Mouse (Mus musculus): ENCODE measurements around the gene 1700024P04Rik. TPM values are rescaled to one million over a fixed set of nuclear protein-coding genes. Genes with fewer than 3 reads are reported as not detected.

The 1700024P04Rik gene
- polyA plus RNA-seq (2015; fragmentation: Nextera tagmentation; extraction: Ambion mirVana) = not detected in 2 replicates

DNA sequence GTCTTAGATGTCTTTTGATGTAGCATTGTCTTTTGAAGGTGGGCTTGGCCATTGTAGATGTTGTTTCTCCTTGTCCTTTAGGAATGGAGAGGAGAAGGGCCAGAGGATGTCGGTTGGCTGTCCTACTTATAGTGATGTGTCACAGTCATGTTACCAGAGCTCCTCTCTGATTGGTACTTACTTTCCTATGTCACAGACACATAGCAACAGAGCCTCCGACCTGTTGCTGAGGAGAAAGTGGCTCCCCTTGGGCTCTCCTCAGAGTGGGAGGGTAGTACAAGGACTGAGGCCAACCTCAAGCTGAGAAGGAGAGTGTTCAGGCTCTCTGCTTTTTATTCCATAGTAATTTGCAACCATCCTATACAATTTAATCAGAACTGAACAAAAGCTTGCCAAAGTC lies at the start of gene 1700024P04Rik:
Gene 1700024P04Rik, minus strand, starts transcription at position 101 of the 400 bp plus-strand sequence.
- no peaks in the 10 kb centered on the region for H3K4me1 ChIP-seq
- ATAC-seq (ENCODE audit: low FRiP score) = no peak
- H3K27ac ChIP-seq (replicated peaks) = no peak within 1 kb of the TSS
- H3K4me2 ChIP-seq = no peak within 1 kb of the TSS
- 85% methylated on average over 2 of the region's 2 CpGs for WGBS
- H3K4me3 ChIP-seq (replicated peaks) = no peak within 1 kb of the TSS
- no peaks in the 10 kb centered on the region for H3K27me3 ChIP-seq (replicated peaks)
- H3K36me3 ChIP-seq = no peaks in the 10 kb centered on the region
- no peaks in the 10 kb centered on the region for H3K9me3 ChIP-seq (replicated peaks)
- H3K9ac ChIP-seq (replicated peaks) = no peak within 1 kb of the TSS

DNA sequence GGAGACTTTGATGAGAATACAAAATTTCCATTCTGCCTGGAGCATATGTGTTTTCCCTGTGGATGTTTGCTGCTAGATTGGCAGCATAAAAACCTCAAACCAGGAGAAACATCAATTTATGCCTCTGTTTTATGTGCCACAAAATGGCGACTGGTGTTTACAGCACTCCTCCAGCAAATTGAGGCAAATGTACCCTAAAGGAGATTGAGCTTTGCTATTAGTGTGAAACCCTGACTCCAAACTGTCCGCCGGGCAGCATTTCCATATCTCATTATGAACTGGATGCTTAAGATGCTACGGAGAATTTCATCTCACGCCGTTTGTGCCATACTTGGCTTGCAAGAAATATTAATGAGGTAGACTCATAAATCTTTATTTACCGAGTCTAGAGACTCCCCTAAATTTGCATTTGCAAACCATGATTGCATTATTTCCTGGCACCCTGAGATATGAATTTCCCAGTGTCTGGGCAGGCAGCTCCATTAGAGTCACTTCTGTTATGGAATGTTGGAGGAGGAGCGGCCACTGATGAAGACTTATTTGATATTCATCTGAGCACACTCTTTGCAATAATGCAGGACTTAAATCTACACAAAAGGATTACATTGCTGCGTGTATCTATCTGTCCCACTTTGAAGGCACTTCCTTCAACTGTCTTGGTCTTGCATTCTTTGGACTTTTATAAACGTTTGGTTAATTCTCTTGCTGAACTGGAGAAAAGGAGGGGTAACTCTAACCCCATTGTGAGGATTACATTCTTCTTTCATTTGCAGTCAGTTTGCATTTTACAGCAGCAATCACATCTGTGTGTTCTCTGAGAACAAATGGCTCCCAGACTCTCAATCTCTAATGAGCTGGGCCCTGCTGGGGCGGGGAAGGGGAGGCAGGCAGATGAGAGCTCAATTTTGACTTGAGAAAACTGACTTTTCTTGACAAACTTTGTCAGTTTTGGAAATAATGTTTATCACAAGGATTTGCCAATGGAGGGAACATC lies 47.2 kb upstream of the 1700024P04Rik start:
- no peaks in the 10 kb centered on the region for H3K27me3 ChIP-seq (replicated peaks)
- peak overlapping the region; percentile 34 for H3K4me2 ChIP-seq
- H3K27ac ChIP-seq (replicated peaks) = peak overlapping the region; percentile 78
- no peaks in the 10 kb centered on the region for H3K36me3 ChIP-seq
- H3K4me1 ChIP-seq = peaks cover 47% of the 10 kb centered on the region
- 16% methylated on average over 11 of the region's 11 CpGs for WGBS
- H3K9me3 ChIP-seq (replicated peaks) = no peaks in the 10 kb centered on the region
- H3K4me3 ChIP-seq (replicated peaks) = no peak overlapping the region
- ATAC-seq (ENCODE audit: low FRiP score) = peak; percentile 77
- no peak overlapping the region for H3K9ac ChIP-seq (replicated peaks)

DNA sequence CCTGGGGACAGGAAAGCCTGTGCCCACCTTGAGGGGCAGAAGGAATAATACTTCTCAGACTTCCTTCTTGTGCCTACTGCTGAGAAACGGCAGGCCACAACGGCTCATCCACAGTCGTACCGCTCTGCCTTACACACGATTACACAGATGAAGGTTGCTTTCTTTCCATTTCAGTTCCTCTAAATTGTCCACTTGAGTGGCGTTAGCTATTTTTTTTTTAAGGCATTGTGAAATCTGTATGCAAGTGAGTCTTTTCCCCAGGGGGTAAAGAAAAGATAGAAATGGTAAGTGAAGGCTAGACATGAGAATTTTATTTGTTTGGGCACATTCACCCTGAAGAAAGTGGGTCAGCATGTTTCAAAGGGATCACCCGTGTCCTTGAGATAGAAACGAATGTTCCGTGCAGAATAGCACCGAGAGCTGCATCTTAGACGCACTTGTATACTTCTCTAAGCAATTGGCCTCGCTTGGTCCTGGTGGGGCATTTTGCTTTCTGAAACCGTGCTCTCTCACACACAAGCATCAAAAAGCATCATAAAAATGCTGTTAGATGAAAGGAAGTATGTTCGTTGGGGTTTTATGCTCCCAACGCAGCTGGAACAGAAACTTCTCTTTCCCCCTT lies 46.3 kb upstream of the 1700024P04Rik start:
- H3K27me3 ChIP-seq (replicated peaks) = no peaks in the 10 kb centered on the region
- ATAC-seq (ENCODE audit: low FRiP score) = peak; percentile 67
- H3K4me3 ChIP-seq (replicated peaks) = no peak overlapping the region
- H3K4me2 ChIP-seq = peak overlapping the region; percentile 34
- H3K27ac ChIP-seq (replicated peaks) = peak overlapping the region; percentile 78
- H3K4me1 ChIP-seq = peaks cover 44% of the 10 kb centered on the region
- 12% methylated on average over 15 of the region's 15 CpGs for WGBS
- no peaks in the 10 kb centered on the region for H3K36me3 ChIP-seq
- no peak overlapping the region for H3K9ac ChIP-seq (replicated peaks)
- no peaks in the 10 kb centered on the region for H3K9me3 ChIP-seq (replicated peaks)

DNA sequence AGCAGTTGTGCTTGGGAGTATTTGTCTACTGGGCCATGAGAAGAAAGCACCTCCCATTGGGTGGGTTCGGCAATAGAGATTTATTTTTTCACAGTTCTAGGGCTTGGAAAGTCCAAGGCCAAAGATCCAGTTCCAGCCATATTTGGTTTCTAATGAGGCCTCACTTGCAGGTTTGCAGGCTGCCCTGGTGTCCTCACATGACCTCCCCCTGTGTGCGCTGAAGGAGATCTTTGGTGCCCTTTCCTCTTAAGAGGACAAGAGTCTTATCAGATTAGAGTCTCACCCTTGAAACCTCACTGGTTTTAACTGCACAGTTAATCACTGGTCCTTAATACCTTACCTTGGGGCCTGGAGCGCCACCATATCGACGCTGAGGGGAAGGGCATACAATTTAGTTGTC lies 40.9 kb upstream of the 1700024P04Rik start:
- Histone ChIP-seq H3K4me1 (peaks cover 28% of the 10 kb centered on the region), H3K36me3 (no peaks in the 10 kb centered on the region), H3K27me3 (replicated peaks) (no peaks in the 10 kb centered on the region), H3K4me3 (replicated peaks) (no peak overlapping the region), H3K27ac (replicated peaks) (no peak overlapping the region), H3K9ac (replicated peaks) (no peak overlapping the region), H3K9me3 (replicated peaks) (no peaks in the 10 kb centered on the region), H3K4me2 (no peak overlapping the region)
- 81% methylated on average over 5 of the region's 5 CpGs for WGBS
- no peak for ATAC-seq (ENCODE audit: low FRiP score)

DNA sequence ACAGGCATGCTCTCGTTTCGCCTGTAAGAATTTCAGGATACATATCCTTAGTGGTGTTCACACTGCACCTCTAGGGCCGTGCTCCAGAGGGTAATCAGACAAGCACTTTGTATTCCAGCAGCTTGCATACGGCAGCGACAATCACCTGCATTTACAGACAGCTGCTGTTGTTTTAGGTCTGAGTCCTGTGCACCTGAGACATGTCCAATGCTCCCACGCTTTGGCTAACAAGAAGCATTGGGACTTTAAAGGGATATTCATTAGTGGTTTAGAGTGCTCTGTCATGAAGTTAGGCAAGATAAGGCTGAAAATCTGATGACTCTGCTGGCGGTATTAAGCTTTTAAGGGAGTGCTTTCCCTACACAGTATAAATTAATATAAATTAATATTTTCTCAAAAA lies 37.7 kb upstream of the 1700024P04Rik start:
- H3K9me3 ChIP-seq (replicated peaks) = no peaks in the 10 kb centered on the region
- no peak for ATAC-seq (ENCODE audit: low FRiP score)
- H3K4me3 ChIP-seq (replicated peaks) = no peak overlapping the region
- H3K27me3 ChIP-seq (replicated peaks) = no peaks in the 10 kb centered on the region
- no peak overlapping the region for H3K4me2 ChIP-seq
- H3K4me1 ChIP-seq = peaks cover 22% of the 10 kb centered on the region
- H3K27ac ChIP-seq (replicated peaks) = peak overlapping the region; percentile 46; the same call in 1 of the 2 replicates
- no peak overlapping the region for H3K9ac ChIP-seq (replicated peaks)
- 38% methylated on average over 7 of the region's 7 CpGs for WGBS
- H3K36me3 ChIP-seq = no peaks in the 10 kb centered on the region

DNA sequence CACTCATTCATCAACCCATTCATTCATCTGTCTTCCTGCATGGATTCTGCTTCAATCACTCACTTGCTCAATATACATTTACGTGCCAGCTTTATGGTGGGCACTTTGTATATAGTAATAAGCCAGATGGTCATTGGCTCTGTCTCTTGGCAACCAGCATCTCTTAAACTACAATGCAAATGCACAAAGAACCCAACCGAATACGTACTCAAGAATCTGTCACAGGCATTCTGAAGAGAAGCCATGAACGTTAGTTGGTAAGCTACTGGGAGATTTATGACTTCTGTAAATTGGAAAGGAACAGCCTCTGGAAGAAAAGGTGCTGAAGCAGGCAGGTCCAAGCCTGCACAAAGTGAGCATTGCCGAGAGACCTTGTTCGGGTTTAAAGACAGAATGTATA lies 36.8 kb upstream of the 1700024P04Rik start:
- Histone ChIP-seq H3K4me2 (no peak overlapping the region), H3K27me3 (replicated peaks) (no peaks in the 10 kb centered on the region), H3K9me3 (replicated peaks) (no peaks in the 10 kb centered on the region), H3K36me3 (no peaks in the 10 kb centered on the region), H3K4me3 (replicated peaks) (no peak overlapping the region), H3K27ac (replicated peaks) (no peak overlapping the region), H3K9ac (replicated peaks) (no peak overlapping the region), H3K4me1 (peaks cover 22% of the 10 kb centered on the region)
- no peak for ATAC-seq (ENCODE audit: low FRiP score)
- WGBS = 16% methylated on average over 6 of the region's 6 CpGs

DNA sequence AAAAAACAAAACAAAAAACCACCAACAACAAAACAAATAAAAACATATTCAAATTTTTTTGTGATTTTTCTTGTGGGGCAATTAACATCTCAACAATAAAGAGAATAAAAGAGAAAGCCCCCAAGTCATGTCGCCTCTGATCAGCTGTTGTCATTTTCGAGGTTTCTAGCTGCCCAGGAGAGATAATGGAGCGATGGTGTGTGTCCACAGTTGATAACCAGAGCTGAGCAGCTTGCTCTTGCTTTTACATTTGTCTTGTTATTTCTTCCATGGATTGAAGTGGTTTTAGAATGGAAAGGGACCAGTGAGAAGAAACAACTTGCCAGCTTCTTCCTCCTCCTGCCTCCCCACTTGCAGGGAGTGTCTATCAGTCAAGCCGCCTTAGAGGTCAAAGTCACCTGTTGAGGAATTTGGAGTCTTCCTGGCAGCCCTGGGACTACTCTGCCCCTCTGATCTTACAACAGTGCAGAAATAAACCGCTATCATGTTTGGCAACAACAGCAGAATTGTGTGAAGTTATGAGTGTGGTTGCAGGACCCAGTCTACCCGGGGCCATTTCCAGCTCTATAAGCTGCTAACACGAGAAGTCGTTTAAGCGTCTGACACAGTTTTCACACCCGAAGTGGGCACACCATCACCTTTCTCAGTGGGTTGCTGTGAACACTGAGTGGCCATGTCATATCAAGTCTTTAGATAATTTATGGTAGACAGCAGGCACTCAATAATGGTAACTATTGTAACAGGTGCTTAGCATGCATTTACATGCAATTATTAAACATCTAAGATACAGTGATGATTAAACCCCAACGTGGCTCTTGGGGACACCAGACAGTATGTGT lies 35.7 kb upstream of the 1700024P04Rik start:
- ATAC-seq (ENCODE audit: low FRiP score) = no peak
- no peaks in the 10 kb centered on the region for H3K9me3 ChIP-seq (replicated peaks)
- WGBS = 82% methylated on average over 11 of the region's 11 CpGs

DNA sequence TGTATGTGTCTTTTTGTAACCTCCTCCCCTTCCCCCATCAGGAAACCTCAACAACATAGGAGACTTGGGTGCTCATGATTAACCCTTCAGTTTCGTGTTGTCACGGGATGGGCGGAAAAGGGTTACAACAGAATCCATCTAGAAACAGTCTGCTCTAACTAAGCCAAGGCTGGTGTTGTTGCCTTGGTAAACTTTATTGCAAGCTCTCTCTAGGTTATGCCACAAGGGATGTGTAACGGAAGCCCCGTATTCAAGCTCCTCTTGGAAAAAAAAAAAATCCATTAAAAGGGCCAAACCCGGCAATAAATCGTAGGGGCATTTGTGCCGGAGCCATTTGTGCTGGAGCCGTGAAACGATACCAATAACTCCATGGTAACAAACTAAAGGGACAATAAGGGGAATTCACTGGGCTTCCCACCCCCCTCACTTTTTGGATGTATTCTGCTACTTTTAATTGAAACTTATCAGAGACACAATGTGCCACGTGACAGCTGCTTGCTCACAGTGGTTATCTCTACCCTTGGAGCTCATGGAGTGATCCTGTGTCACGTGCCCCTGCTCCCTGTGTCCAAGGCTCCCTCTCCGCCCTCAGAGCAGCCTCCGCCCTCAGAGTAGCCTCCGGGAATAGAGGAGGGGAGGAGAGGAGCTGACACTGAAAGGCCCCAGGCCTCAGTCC lies 34.3 kb upstream of the 1700024P04Rik start:
- Histone ChIP-seq H3K36me3 (no peaks in the 10 kb centered on the region), H3K4me3 (replicated peaks) (no peak overlapping the region), H3K9ac (replicated peaks) (no peak overlapping the region), H3K4me1 (peaks cover 22% of the 10 kb centered on the region), H3K4me2 (peak overlapping the region; percentile 22), H3K27ac (replicated peaks) (peak overlapping the region; percentile 54), H3K27me3 (replicated peaks) (no peaks in the 10 kb centered on the region), H3K9me3 (replicated peaks) (no peaks in the 10 kb centered on the region)
- ATAC-seq (ENCODE audit: low FRiP score) = peak; percentile 84
- WGBS = 10% methylated on average over 15 of the region's 15 CpGs

More for the DNA sequence above, 35.7 kb upstream of the 1700024P04Rik start:
- Histone ChIP-seq H3K4me2 (no peak overlapping the region), H3K27ac (replicated peaks) (no peak overlapping the region), H3K36me3 (no peaks in the 10 kb centered on the region), H3K9ac (replicated peaks) (no peak overlapping the region), H3K4me3 (replicated peaks) (no peak overlapping the region), H3K4me1 (peaks cover 22% of the 10 kb centered on the region), H3K27me3 (replicated peaks) (no peaks in the 10 kb centered on the region)

DNA sequence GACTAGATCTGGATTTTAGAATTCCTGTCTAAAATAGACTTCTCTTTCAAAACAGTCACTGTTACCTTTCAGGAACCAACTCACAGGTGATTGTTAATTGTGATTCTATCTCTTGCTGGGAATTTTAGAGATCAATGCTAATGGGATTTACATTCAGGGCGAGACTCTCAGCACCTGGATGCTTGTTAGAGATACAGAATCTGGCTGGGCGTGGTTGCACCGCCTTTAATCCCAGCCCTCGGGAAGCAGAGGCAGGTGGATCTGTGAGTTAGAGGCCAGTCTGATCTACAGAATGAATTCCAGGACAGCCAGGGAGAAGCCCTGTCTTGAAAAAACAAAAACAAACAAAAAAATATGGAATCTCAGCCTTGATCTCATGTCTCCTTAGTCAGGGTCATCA lies 32.3 kb upstream of the 1700024P04Rik start:
- Histone ChIP-seq H3K4me1 (peaks cover 17% of the 10 kb centered on the region), H3K9ac (replicated peaks) (no peak overlapping the region), H3K36me3 (no peaks in the 10 kb centered on the region), H3K4me3 (replicated peaks) (no peak overlapping the region), H3K4me2 (no peak overlapping the region), H3K27me3 (replicated peaks) (no peaks in the 10 kb centered on the region), H3K27ac (replicated peaks) (no peak overlapping the region), H3K9me3 (replicated peaks) (no peaks in the 10 kb centered on the region)
- ATAC-seq (ENCODE audit: low FRiP score) = no peak
- 82% methylated on average over 4 of the region's 4 CpGs for WGBS

DNA sequence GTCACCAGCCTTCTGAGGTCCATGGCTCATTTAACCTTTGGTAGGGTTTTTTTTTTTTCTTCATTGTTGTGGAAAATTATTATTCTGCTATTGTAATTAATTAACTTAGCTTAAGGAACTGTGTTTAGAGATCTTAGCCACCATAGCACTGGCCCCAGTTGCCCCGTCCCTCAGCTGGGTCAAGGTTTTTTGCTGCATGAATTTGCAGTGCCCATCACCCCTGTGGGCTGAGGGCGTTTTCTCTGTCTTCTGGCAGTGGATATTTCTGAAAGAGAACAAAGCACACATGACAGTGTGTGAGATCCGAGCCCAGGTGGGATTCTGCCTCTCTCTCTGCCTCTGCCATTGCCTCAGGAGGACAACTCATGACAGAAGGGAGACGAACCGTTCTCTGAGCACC lies 28.5 kb upstream of the 1700024P04Rik start:
- no peak for ATAC-seq (ENCODE audit: low FRiP score)
- Histone ChIP-seq H3K9ac (replicated peaks) (no peak overlapping the region), H3K27ac (replicated peaks) (no peak overlapping the region), H3K36me3 (no peaks in the 10 kb centered on the region), H3K4me2 (no peak overlapping the region), H3K9me3 (replicated peaks) (no peaks in the 10 kb centered on the region), H3K4me1 (no peaks in the 10 kb centered on the region), H3K4me3 (replicated peaks) (no peak overlapping the region), H3K27me3 (replicated peaks) (no peaks in the 10 kb centered on the region)
- WGBS = 81% methylated on average over 5 of the region's 5 CpGs

DNA sequence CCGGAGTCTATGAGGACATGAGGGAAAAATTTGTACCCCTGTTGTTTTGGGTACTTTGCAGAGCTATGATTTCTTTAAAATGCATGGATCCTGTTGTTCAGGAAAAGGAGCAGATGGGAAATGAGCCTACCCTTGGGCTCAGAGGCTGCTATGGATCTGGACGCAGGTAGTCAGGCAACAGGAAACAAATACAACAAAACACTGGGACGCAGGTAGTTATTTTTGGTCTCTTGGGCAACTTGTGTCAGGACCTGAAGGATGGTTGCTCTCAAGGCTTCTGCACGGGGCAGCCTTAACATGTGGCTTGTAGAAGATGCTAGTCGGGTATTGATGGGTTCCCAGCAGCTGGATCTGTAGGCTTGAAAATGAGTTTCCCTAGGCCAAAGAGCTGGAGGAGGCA lies 23.6 kb upstream of the 1700024P04Rik start:
- no peak overlapping the region for H3K4me2 ChIP-seq
- H3K9me3 ChIP-seq (replicated peaks) = peaks cover 7% of the 10 kb centered on the region; the same call in 1 of the 2 replicates
- ATAC-seq (ENCODE audit: low FRiP score) = no peak
- no peaks in the 10 kb centered on the region for H3K4me1 ChIP-seq
- WGBS = 87% methylated on average over 5 of the region's 5 CpGs
- no peak overlapping the region for H3K4me3 ChIP-seq (replicated peaks)
- H3K27ac ChIP-seq (replicated peaks) = no peak overlapping the region
- H3K36me3 ChIP-seq = no peaks in the 10 kb centered on the region
- H3K9ac ChIP-seq (replicated peaks) = no peak overlapping the region
- H3K27me3 ChIP-seq (replicated peaks) = no peaks in the 10 kb centered on the region

Data from neural tube, embryonic 15.5 days (tissue).